Mouse (Mus musculus) MEL (cell line): Measurements from ENCODE around the gene Ctrc.

Experiments used
- CHD2 ChIP-seq: IDR thresholded peaks from 2 replicates; pipeline ENCODE4 v1.6.1; 2011; ENCODE audit warnings: low read length, improper control_type of control experiment
- CTCF ChIP-seq, 3 experiments: IDR thresholded peaks in 2 of 3; conservative IDR thresholded peaks in 1 of 3; 2 replicates each; pipeline ENCODE4 v1.5.1; 2011 to 2012; ENCODE audit warnings: low read length in 3 of 3, low read depth in 2 of 3, mild to moderate bottlenecking in 2 of 3, improper control_type of control experiment in 1 of 3, inconsistent platforms in 1 of 3, mixed read lengths in 1 of 3, moderate library complexity in 1 of 3; ENCODE audit not compliant: control insufficient read depth in 1 of 3, insufficient read depth in 1 of 3, poor library complexity in 1 of 3, severe bottlenecking in 1 of 3
- GATA1 ChIP-seq: IDR thresholded peaks from 2 replicates; pipeline ENCODE4 v1.6.1; 2011; ENCODE audit warnings: low read depth, low read length, improper control_type of control experiment
- JUND ChIP-seq: IDR thresholded peaks from 2 replicates; pipeline ENCODE4 v1.6.1; 2011; ENCODE audit warnings: low read depth, mild to moderate bottlenecking, improper control_type of control experiment, low read length
- POLR2A ChIP-seq, 2 experiments: IDR thresholded peaks; 2 replicates each; pipeline ENCODE4 v1.6.1; 2011 to 2012; ENCODE audit warnings: low read length in 2 of 2, mild to moderate bottlenecking in 2 of 2, control low read depth in 1 of 2, improper control_type of control experiment in 1 of 2, low read depth in 1 of 2, moderate library complexity in 1 of 2; ENCODE audit not compliant: control insufficient read depth in 1 of 2, insufficient read depth in 1 of 2, poor library complexity in 1 of 2
- POLR2AphosphoS2 ChIP-seq: IDR thresholded peaks from 2 replicates; pipeline ENCODE4 v1.6.1; 2011; ENCODE audit warnings: low read length, improper control_type of control experiment

DNA sequence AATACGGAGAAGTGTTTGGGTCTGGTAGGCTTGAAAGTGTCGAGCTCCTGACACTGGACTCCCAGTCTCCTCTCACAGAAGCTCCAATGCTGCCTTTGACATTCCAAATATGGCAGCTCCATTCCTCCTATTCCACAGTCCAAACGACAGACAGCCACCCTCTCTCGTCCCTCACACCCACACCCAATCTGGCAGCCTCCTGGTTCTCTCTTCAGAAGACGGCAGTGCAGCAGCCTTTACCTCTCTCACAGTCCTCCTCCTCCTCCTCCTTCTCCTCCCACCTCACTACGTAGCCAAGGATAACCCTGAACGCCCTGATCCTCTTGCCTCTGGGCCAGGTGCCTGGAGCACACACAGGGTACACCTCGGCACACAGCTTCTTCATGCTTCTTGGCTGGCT is 66.3 kb downstream of the Ctrc start:
- TF ChIP-seq CHD2 = no peak
- no peak for TF ChIP-seq CTCF (IDR thresholded peaks at IDR 0.05 in 2 of 3, conservative IDR thresholded peaks at IDR 0.05 in 1 of 3; ENCODE audit: control insufficient read depth in 1 of 3, insufficient read depth in 1 of 3, low read depth in 2 of 3, low read length in 3 of 3, poor library complexity in 1 of 3, severe bottlenecking in 1 of 3)
- no peak for TF ChIP-seq JUND
- TF ChIP-seq POLR2A (IDR thresholded peaks at IDR 0.05; ENCODE audit: control insufficient read depth in 1 of 2, insufficient read depth in 1 of 2, low read depth in 1 of 2, low read length in 2 of 2, poor library complexity in 1 of 2) = no peak
- no peak for TF ChIP-seq GATA1
- TF ChIP-seq POLR2AphosphoS2 = no peak
